Mouse (Mus musculus) stomach, embryonic 16.5 days (tissue): Measurements from ENCODE around the gene Nrk. TPM values are rescaled to one million over a fixed set of nuclear protein-coding genes. Genes with fewer than 3 reads are reported as not detected.

Experiments used
- polyA plus RNA-seq: library from polyadenylated mRNA; unstranded; fragments of >200 nt; fragmentation: Nextera tagmentation; extraction: Ambion mirVana; gene quantifications from 2 replicates; pipeline ENCODE4 v1.2.1, GENCODE M21; 2015

Gene Nrk
- polyA plus RNA-seq, 1 experiment from 2014 or later: 42.9 TPM

Other genes starting within 250 kb of the Nrk start
- 0.20 and 0.54 TPM in 2 replicates for gene Serpina7, start 170.8 kb downstream of the Nrk start, polyA plus RNA-seq
- 0.23 TPM in 1 of 2 replicates, not detected in the other for gene 4930513O06Rik, start 171.8 kb downstream of the Nrk start, polyA plus RNA-seq